Mouse (Mus musculus) spleen, adult 2 months (tissue): ENCODE measurements around the gene Camsap2.

Source experiments
- CTCF ChIP-seq: fragments of 200-500 bp; IDR thresholded peaks from 2 replicates; pipeline ENCODE4 v1.5.1; 2011; ENCODE audit warnings: mild to moderate bottlenecking, inconsistent platforms; ENCODE audit not compliant: insufficient read depth, insufficient read length, insufficient replicate concordance; ENCODE audit errors: extremely low read depth
- POLR2A ChIP-seq: fragments of 200-500 bp; IDR thresholded peaks from 2 replicates; pipeline ENCODE4 v1.6.1; 2011; ENCODE audit warnings: low read depth, low read length, inconsistent platforms

GRCm38 (mm10) chr1:136380606-136381005, 34.7 kb upstream of the Camsap2 start:
- TF ChIP-seq CTCF = no peak
- TF ChIP-seq POLR2A = no peak
